Mouse (Mus musculus) limb, embryonic 13.5 days (tissue): ENCODE data around the gene Glb1l2. TPM values are rescaled to one million over a fixed set of nuclear protein-coding genes. Genes with fewer than 3 reads are reported as not detected.

ENCODE experiments used
- ATAC-seq: fragments of 200-750 bp; cut with Nextera tagmentation; 2 replicates; pipeline ENCODE4 v1.8.0; 2017; ENCODE audit warnings: low read depth, moderate number of reproducible peaks, moderate TSS enrichment; ENCODE audit not compliant: low FRiP score
- H3K27ac ChIP-seq: fragments of 300-500 bp; sonication (generic); 2 replicates; pipeline ENCODE4 v1.5.1; 2015; ENCODE audit warnings: inconsistent platforms, mild to moderate bottlenecking, moderate library complexity
- H3K27me3 ChIP-seq: fragments of 300-500 bp; sonication (generic); 2 replicates; pipeline ENCODE4 v1.6.1; 2015; ENCODE audit warnings: mild to moderate bottlenecking, inconsistent platforms
- H3K36me3 ChIP-seq: fragments of 300-500 bp; sonication (generic); 2 replicates; pipeline ENCODE4 v1.6.1; 2015; ENCODE audit warnings: inconsistent platforms, mild to moderate bottlenecking, moderate library complexity
- H3K4me1 ChIP-seq: fragments of 300-500 bp; sonication (generic); 2 replicates; pipeline ENCODE4 v1.6.1; 2015; ENCODE audit warnings: inconsistent platforms
- H3K4me2 ChIP-seq: fragments of 300-500 bp; sonication (generic); replicated peaks from 2 replicates; pipeline ENCODE4 v1.6.1; 2015; ENCODE audit warnings: inconsistent platforms, mild to moderate bottlenecking, moderate library complexity
- H3K4me3 ChIP-seq: fragments of 300-500 bp; sonication (generic); 2 replicates; pipeline ENCODE4 v1.5.1; 2015; ENCODE audit warnings: moderate library complexity, mild to moderate bottlenecking, inconsistent platforms
- H3K9ac ChIP-seq: fragments of 300-500 bp; sonication (generic); 2 replicates; pipeline ENCODE4 v1.6.1; 2015; ENCODE audit warnings: mild to moderate bottlenecking, inconsistent platforms
- H3K9me3 ChIP-seq: fragments of 300-500 bp; sonication (generic); 2 replicates; pipeline ENCODE4 v1.6.1; 2016; ENCODE audit warnings: inconsistent platforms
- WGBS: fragments of 180-500 bp; shearing (Covaris S2); methylation state at CpG from one replicate; pipeline ENCODE4 v1.1.7; 2015; 5-methylcytosine and 5-hydroxymethylcytosine counted together
- polyA plus RNA-seq: library from polyadenylated mRNA; unstranded; fragments of >200 nt; fragmentation: Nextera tagmentation; extraction: Ambion mirVana; gene quantifications from 2 replicates; pipeline ENCODE4 v1.2.1, GENCODE M21; 2015

The Glb1l2 gene
- 3.4 and 3.6 TPM in 2 replicates for polyA plus RNA-seq

DNA sequence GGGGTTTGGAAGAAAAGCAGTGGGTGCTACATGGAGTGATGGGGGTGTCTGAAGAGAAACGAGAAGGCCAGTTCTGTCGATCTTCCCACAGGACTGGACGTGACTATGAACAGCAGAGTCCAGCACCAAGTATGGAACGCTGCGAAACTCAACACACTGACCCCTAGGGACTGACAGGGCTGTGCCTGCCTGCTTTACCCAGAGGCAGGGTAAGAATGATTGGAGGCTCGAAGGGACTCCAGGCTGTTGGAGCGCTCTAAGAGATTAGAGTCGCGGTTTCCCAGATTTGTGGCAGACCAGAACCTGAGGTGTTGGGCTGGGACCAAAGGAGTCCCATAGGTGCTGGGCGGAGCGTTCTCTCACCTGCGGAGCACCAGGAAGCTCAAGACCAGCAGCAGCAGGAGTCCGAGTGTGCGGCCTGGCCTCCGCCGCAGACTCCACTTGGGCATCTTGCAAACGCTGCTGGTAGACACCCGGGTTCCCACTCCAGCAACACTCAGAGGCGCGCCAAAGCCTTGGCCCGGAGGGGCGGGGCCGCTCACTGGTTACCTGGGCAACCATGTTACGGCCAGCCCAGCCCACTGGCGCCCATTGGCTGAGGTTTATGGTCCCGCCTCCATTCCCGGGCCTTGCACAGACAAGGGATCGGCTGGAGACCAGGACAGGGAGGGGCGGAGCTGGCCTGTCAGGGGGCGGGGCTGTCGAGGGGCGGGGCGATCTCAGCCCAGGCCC lies at the start of gene Glb1l2:
Gene Glb1l2 (minus strand): TSS at position 534 of the 732 bp plus-strand sequence.
- Histone ChIP-seq H3K4me2 (peak within 1 kb of the TSS; percentile 74), H3K27me3 (no peaks in the 10 kb centered on the region), H3K9ac (peak within 1 kb of the TSS; percentile 57), H3K36me3 (no peaks in the 10 kb centered on the region), H3K9me3 (no peaks in the 10 kb centered on the region), H3K27ac (no peak within 1 kb of the TSS; the same call in 1 of the 2 replicates), H3K4me3 (peak within 1 kb of the TSS; percentile 50), H3K4me1 (0 out of 2 replicates have a peak, but pooled peaks cover 5% of the 10 kb centered on the region)
- ATAC-seq = peak; percentile 100
- 1% methylated on average over 32 of the region's 33 CpGs for WGBS

DNA sequence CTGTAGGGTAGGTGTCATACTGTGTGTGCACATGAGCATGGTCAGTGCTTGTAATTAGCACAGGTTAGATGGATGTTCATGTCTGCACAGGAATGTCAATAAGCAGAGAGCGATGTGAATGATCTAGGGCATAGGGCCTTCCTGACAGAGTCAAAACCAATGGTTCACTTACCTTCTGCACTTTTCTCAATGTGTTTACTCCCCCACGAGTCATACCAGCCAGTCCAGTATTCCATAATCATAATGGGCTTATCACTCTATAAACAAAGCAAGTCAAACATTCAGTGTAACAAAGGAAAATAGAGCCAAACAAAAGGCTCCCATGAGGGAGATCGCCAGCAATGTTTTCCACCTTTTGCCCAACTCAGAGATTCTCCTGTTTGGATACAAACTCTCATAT lies 24.8 kb upstream of the Glb1l2 start:
- no peaks in the 10 kb centered on the region for H3K27me3 ChIP-seq
- H3K36me3 ChIP-seq = no peaks in the 10 kb centered on the region
- H3K4me3 ChIP-seq = no peak overlapping the region
- no peaks in the 10 kb centered on the region for H3K9me3 ChIP-seq
- WGBS = 76% methylated on average over 3 of the region's 3 CpGs
- H3K9ac ChIP-seq = no peak overlapping the region
- no peak overlapping the region for H3K4me2 ChIP-seq
- H3K27ac ChIP-seq = no peak overlapping the region
- H3K4me1 ChIP-seq = no peaks in the 10 kb centered on the region
- no peak for ATAC-seq

- H3K9me3 ChIP-seq = no peaks in the 10 kb centered on the region
- H3K27me3 ChIP-seq = no peaks in the 10 kb centered on the region
- H3K4me2 ChIP-seq = no peak overlapping the region
- H3K4me3 ChIP-seq = no peak overlapping the region
- WGBS = 78% methylated on average over 1 of the region's 1 CpGs
- H3K9ac ChIP-seq = no peak overlapping the region
- no peaks in the 10 kb centered on the region for H3K4me1 ChIP-seq
- ATAC-seq = no peak
- no peak overlapping the region for H3K27ac ChIP-seq
- H3K36me3 ChIP-seq = no peaks in the 10 kb centered on the region
These were observed 13.7 kb upstream of the Glb1l2 start for GRCm38 (mm10) chr9:26819942-26820341.

DNA sequence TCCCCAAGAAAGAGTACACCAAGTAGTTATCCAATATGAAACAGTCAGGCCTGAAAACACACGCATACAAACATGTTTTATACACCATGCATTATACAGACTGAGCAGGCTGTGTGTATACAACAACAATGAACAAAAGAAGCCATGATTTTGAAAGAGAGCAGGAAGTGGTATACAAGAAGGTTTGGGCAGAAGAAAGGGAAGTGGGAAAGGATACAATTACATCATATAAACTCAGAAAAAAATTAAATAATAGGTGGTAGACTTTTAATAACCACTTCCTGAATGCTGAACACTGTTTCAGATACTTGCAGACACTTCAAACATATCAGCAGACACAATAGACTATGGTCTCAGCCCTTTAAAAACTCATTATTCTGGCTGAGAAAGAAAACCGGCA lies 2.5 kb upstream of the Glb1l2 start:
- H3K27me3 ChIP-seq = no peaks in the 10 kb centered on the region
- no peaks in the 10 kb centered on the region for H3K36me3 ChIP-seq
- no peak overlapping the region for H3K9ac ChIP-seq
- no peak for ATAC-seq
- no peak overlapping the region for H3K27ac ChIP-seq
- WGBS = 73% methylated on average over 2 of the region's 2 CpGs
- H3K4me2 ChIP-seq = no peak overlapping the region
- 0 out of 2 replicates have a peak, but pooled peaks cover 5% of the 10 kb centered on the region for H3K4me1 ChIP-seq
- H3K9me3 ChIP-seq = no peaks in the 10 kb centered on the region
- no peak overlapping the region for H3K4me3 ChIP-seq

GRCm38 (mm10) chr9:26804321-26804720 lies 1.9 kb downstream of the Glb1l2 start:
- Histone ChIP-seq H3K27ac (no peak overlapping the region), H3K4me1 (0 out of 2 replicates have a peak, but pooled peaks cover 5% of the 10 kb centered on the region), H3K36me3 (no peaks in the 10 kb centered on the region), H3K4me3 (no peak overlapping the region), H3K9me3 (no peaks in the 10 kb centered on the region), H3K27me3 (no peaks in the 10 kb centered on the region), H3K4me2 (no peak overlapping the region), H3K9ac (no peak overlapping the region)
- no peak for ATAC-seq

DNA sequence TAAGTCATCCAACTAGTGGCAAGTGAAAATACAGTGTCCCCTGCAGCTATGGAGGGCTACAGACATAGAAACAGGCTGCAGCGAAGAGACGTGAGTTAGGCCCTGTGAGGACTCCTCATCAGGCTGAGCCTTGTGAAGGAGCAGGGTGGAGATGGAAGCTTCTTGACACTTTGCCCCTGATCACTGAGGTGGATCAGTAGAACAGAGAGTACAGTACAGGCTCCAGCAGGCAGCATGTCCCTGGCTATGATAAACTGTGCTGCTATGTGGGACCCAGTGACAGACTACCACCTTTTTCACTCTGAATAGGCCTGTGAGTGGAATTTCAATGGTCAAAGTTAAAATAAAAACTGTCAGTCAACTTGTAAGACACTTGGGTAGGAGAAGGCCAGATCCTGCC lies 5.9 kb downstream of the Glb1l2 start:
- H3K9ac ChIP-seq = no peak overlapping the region
- no peak overlapping the region for H3K4me3 ChIP-seq
- ATAC-seq = no peak
- no peaks in the 10 kb centered on the region for H3K4me1 ChIP-seq
- H3K27me3 ChIP-seq = no peaks in the 10 kb centered on the region
- no peak overlapping the region for H3K27ac ChIP-seq
- WGBS = 92% methylated on average over 2 of the region's 2 CpGs
- no peak overlapping the region for H3K4me2 ChIP-seq
- H3K36me3 ChIP-seq = no peaks in the 10 kb centered on the region
- H3K9me3 ChIP-seq = no peaks in the 10 kb centered on the region

GRCm38 (mm10) chr9:26798731-26799130 lies 7.5 kb downstream of the Glb1l2 start:
- Histone ChIP-seq H3K9ac (no peak overlapping the region), H3K9me3 (no peaks in the 10 kb centered on the region), H3K4me1 (no peaks in the 10 kb centered on the region), H3K4me2 (no peak overlapping the region), H3K27ac (no peak overlapping the region), H3K27me3 (no peaks in the 10 kb centered on the region), H3K36me3 (no peaks in the 10 kb centered on the region), H3K4me3 (no peak overlapping the region)
- ATAC-seq = no peak
- 69% methylated on average over 1 of the region's 1 CpGs for WGBS

DNA sequence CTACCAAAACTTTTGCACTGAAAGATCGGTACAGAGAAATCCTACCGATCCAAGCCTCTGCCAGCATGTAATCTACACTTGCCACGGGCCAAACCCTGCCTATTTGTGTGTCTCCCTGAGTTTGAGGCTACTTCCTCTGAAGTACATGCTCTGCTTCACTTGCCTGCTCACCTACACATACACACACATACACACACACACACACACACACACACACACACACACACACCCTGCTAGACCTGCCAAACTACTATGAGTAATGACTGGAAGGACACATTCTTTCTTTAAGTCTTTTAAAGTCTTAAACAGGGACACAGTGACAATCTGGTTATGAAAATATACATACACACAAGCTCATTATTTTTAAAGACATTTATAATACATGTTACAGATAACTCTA lies 8.1 kb downstream of the Glb1l2 start:
- 88% methylated on average over 3 of the region's 3 CpGs for WGBS
- no peak overlapping the region for H3K9ac ChIP-seq
- no peaks in the 10 kb centered on the region for H3K27me3 ChIP-seq
- H3K4me1 ChIP-seq = no peaks in the 10 kb centered on the region
- no peak for ATAC-seq
- H3K4me3 ChIP-seq = no peak overlapping the region
- no peaks in the 10 kb centered on the region for H3K9me3 ChIP-seq
- no peaks in the 10 kb centered on the region for H3K36me3 ChIP-seq
- H3K4me2 ChIP-seq = no peak overlapping the region
- H3K27ac ChIP-seq = no peak overlapping the region

- H3K9me3 ChIP-seq = no peaks in the 10 kb centered on the region
- no peak overlapping the region for H3K9ac ChIP-seq
- H3K27ac ChIP-seq = no peak overlapping the region
- no peak overlapping the region for H3K4me3 ChIP-seq
- no peaks in the 10 kb centered on the region for H3K36me3 ChIP-seq
- WGBS = 77% methylated on average over 3 of the region's 3 CpGs
- no peaks in the 10 kb centered on the region for H3K4me1 ChIP-seq
- no peak overlapping the region for H3K4me2 ChIP-seq
- ATAC-seq = no peak
- no peaks in the 10 kb centered on the region for H3K27me3 ChIP-seq
These were observed 13.4 kb downstream of the Glb1l2 start for GRCm38 (mm10) chr9:26792829-26793228.

- ATAC-seq = no peak
- H3K36me3 ChIP-seq = no peaks in the 10 kb centered on the region
- no peaks in the 10 kb centered on the region for H3K9me3 ChIP-seq
- WGBS = 64% methylated on average over 7 of the region's 7 CpGs
- no peak overlapping the region for H3K4me2 ChIP-seq
- H3K4me1 ChIP-seq = no peaks in the 10 kb centered on the region
- no peak overlapping the region for H3K27ac ChIP-seq
- H3K4me3 ChIP-seq = no peak overlapping the region
- H3K27me3 ChIP-seq = no peaks in the 10 kb centered on the region
- no peak overlapping the region for H3K9ac ChIP-seq
These were observed 22.8 kb downstream of the Glb1l2 start for GRCm38 (mm10) chr9:26783414-26783975.

DNA sequence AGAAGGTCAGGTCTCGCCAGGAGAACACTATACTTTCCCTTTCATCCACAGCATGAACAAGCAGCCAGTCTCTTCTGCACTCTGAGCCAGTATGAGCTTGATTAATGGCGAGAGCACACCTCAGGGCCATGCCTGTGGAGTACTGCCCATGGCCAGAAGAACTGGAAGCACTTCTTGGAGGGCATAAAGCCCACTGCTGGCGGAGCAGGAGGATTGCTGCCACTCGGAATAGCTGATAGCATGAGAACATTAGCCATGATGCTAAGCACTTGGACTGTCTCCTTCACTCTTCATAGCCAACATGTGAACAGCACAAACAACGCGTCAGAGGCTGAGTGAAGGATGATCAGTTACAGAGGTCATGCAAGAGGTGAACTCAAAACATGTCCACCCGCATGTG lies 27.8 kb downstream of the Glb1l2 start:
- no peaks in the 10 kb centered on the region for H3K36me3 ChIP-seq
- WGBS = 81% methylated on average over 7 of the region's 7 CpGs

DNA sequence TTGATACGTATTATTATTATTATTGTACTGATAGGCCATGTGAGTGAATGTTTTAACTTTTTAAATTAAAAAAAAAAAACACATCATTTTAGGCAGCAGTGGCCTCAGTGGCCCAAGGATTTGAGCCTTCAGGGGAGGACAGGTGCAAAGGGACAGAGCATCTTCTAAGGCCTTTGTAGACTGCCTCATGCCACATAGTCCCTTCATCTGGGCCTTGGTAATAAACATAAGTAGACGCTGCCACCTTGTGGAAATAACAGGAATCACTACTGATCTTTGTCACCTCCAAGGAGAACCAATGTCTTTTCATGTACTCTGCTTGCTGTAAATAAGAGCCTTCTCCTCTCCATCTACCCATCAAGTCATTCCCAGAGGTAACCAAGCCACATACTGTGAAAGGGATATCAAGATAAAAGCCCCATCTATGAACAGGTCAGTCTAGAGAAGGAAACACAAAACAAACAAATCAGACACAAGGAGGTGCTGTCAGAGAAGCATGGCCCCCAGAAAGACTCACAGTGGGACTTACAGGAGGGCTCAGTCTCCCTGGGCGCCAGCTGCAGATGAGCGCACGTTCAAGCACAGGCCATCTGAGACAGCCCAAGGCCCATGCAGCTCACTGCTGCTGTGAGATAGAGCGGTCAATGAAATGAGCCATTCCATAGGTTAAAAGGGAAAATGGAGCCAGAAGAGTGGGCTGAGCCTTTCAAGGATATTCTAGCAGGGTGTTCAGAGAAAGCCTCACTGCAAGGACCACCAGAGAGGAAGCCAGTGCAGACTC lies 30.0 kb downstream of the Glb1l2 start:
- peak; percentile 63; the same call in 1 of the 2 replicates for ATAC-seq
- WGBS = 62% methylated on average over 6 of the region's 6 CpGs
- no peaks in the 10 kb centered on the region for H3K27me3 ChIP-seq
- no peaks in the 10 kb centered on the region for H3K4me1 ChIP-seq
- H3K36me3 ChIP-seq = no peaks in the 10 kb centered on the region
- no peak overlapping the region for H3K27ac ChIP-seq
- H3K4me2 ChIP-seq = no peak overlapping the region
- no peaks in the 10 kb centered on the region for H3K9me3 ChIP-seq
- H3K4me3 ChIP-seq = no peak overlapping the region
- H3K9ac ChIP-seq = no peak overlapping the region

More for the DNA sequence above, 27.8 kb downstream of the Glb1l2 start:
- Histone ChIP-seq H3K9me3 (no peaks in the 10 kb centered on the region), H3K4me2 (no peak overlapping the region), H3K4me1 (no peaks in the 10 kb centered on the region), H3K9ac (no peak overlapping the region), H3K27ac (no peak overlapping the region), H3K27me3 (no peaks in the 10 kb centered on the region), H3K4me3 (no peak overlapping the region)
- ATAC-seq = no peak
